Mouse (Mus musculus): ENCODE data around the gene AU041133.
"Not testable (repeated sequence)": the region's sequence is repeated elsewhere in the genome, so short reads cannot be mapped to it uniquely, and the experiment has no call there.

AU041133 gene

GRCm38 (mm10) chr10:82127850-82128401 is at the start of gene AU041133:
Gene AU041133, plus strand, starts transcription at chr10:82128013.
- peak; percentile 84 to 85 for DNase-seq

- DNase-seq, result peak; percentile 62
Measured at GRCm38 (mm10) chr10:82082728-82083621, 44.8 kb upstream of the AU041133 start, which contains the start of gene BC024063. Gene BC024063, plus strand, starts transcription at chr10:82083353.

- DNase-seq, result not testable (repeated sequence)
Measured at GRCm38 (mm10) chr10:82083622-82083971, 44.2 kb upstream of the AU041133 start.

- no peak for DNase-seq
Measured at GRCm38 (mm10) chr10:82117206-82117605, 10.6 kb upstream of the AU041133 start.

GRCm38 (mm10) chr10:82145282-82145681 is 17.5 kb downstream of the AU041133 start:
- DNase-seq, result no peak

- no peak for DNase-seq
Measured at GRCm38 (mm10) chr10:82147571-82147970, 19.8 kb downstream of the AU041133 start.

- peak; percentile 20 to 25 for DNase-seq
Measured at GRCm38 (mm10) chr10:82167777-82168176, 40.0 kb downstream of the AU041133 start.

GRCm38 (mm10) chr10:82169776-82170175 is 42.0 kb downstream of the AU041133 start:
- no peak for DNase-seq

- peak; percentile 57 to 69 for DNase-seq
Measured at GRCm38 (mm10) chr10:82170808-82171207, 43.0 kb downstream of the AU041133 start.

GRCm38 (mm10) chr10:82178257-82179064 is 50.6 kb downstream of the AU041133 start:
- DNase-seq, result peak; percentile 66 to 68
